Mouse (Mus musculus): ENCODE results near the gene Cenph. TPM values are rescaled to one million over a fixed set of nuclear protein-coding genes. Genes with fewer than 3 reads are reported as not detected.

Cenph gene
- polyA plus RNA-seq, 1 experiment, result 4.0 TPM

GRCm38 (mm10) chr13:100787316-100788010 lies 11.8 kb upstream of the Cenph start:
- TF ChIP-seq GATA1 (IDR thresholded peaks at IDR 0.05; ENCODE audit: low read length), result no peak
- TF ChIP-seq TAL1 (IDR thresholded peaks at IDR 0.05; ENCODE audit: low read length), result no peak
- Histone ChIP-seq H3K4me3 (replicated peaks) (no peak overlapping the region), H3K36me3 (ENCODE audit: control insufficient read depth) (peaks cover 35% of the 10 kb centered on the region), H3K9me3 (ENCODE audit: control insufficient read depth, low read length) (no peaks in the 10 kb centered on the region), H3K27me3 (ENCODE audit: control insufficient read depth) (no peaks in the 10 kb centered on the region), H3K4me1 (ENCODE audit: control insufficient read depth) (peaks cover 49% of the 10 kb centered on the region)

- H3K9me3 ChIP-seq (ENCODE audit: control insufficient read depth, low read length), result no peaks in the 10 kb centered on the region
- no peak for TF ChIP-seq GATA1 (IDR thresholded peaks at IDR 0.05; ENCODE audit: low read length)
- no peak for TF ChIP-seq TAL1 (IDR thresholded peaks at IDR 0.05; ENCODE audit: low read length)
- H3K4me1 ChIP-seq (ENCODE audit: control insufficient read depth), result peaks cover 57% of the 10 kb centered on the region
- H3K36me3 ChIP-seq (ENCODE audit: control insufficient read depth), result peaks cover 45% of the 10 kb centered on the region
- no peaks in the 10 kb centered on the region for H3K27me3 ChIP-seq (ENCODE audit: control insufficient read depth)
- H3K4me3 ChIP-seq (replicated peaks), result peak within 1 kb of the TSS; percentile 100
These were observed 10.7 kb upstream of the Cenph start, which contains the start of gene Ccnb1 for GRCm38 (mm10) chr13:100786414-100786867. Gene Ccnb1 (minus strand): TSS chr13:100786570.

GRCm38 (mm10) chr13:100785806-100786413 lies 10.2 kb upstream of the Cenph start:
- H3K9me3 ChIP-seq (ENCODE audit: control insufficient read depth, low read length), result no peaks in the 10 kb centered on the region
- TF ChIP-seq TAL1 (IDR thresholded peaks at IDR 0.05; ENCODE audit: low read length), result no peak
- TF ChIP-seq GATA1 (IDR thresholded peaks at IDR 0.05; ENCODE audit: low read length), result no peak
- H3K27me3 ChIP-seq (ENCODE audit: control insufficient read depth), result no peaks in the 10 kb centered on the region
- peaks cover 51% of the 10 kb centered on the region for H3K36me3 ChIP-seq (ENCODE audit: control insufficient read depth)
- H3K4me1 ChIP-seq (ENCODE audit: control insufficient read depth), result peaks cover 60% of the 10 kb centered on the region
- H3K4me3 ChIP-seq (replicated peaks), result peak overlapping the region; percentile 100

- Histone ChIP-seq H3K36me3 (ENCODE audit: control insufficient read depth) (peaks cover 82% of the 10 kb centered on the region), H3K9me3 (ENCODE audit: control insufficient read depth, low read length) (no peaks in the 10 kb centered on the region), H3K27me3 (ENCODE audit: control insufficient read depth) (no peaks in the 10 kb centered on the region), H3K4me3 (replicated peaks) (peak overlapping the region; percentile 5), H3K4me1 (ENCODE audit: control insufficient read depth) (peaks cover 87% of the 10 kb centered on the region)
- TF ChIP-seq GATA1 (IDR thresholded peaks at IDR 0.05; ENCODE audit: low read length) (peak; percentile 13; the same call in 1 of the 2 replicates), TAL1 (IDR thresholded peaks at IDR 0.05; ENCODE audit: low read length) (peak; percentile 41; the same call in 2 of the 3 replicates)
These were observed 1.8 kb upstream of the Cenph start for GRCm38 (mm10) chr13:100777491-100777890.

GRCm38 (mm10) chr13:100776710-100777109 lies 1.0 kb upstream of the Cenph start:
- H3K4me1 ChIP-seq (ENCODE audit: control insufficient read depth), result peaks cover 88% of the 10 kb centered on the region
- H3K27me3 ChIP-seq (ENCODE audit: control insufficient read depth), result no peaks in the 10 kb centered on the region
- H3K4me3 ChIP-seq (replicated peaks), result peak overlapping the region; percentile 95
- TF ChIP-seq TAL1 (IDR thresholded peaks at IDR 0.05; ENCODE audit: low read length), result no peak
- no peak for TF ChIP-seq GATA1 (IDR thresholded peaks at IDR 0.05; ENCODE audit: low read length)
- H3K9me3 ChIP-seq (ENCODE audit: control insufficient read depth, low read length), result no peaks in the 10 kb centered on the region
- peaks cover 82% of the 10 kb centered on the region for H3K36me3 ChIP-seq (ENCODE audit: control insufficient read depth)

- H3K27me3 ChIP-seq (ENCODE audit: control insufficient read depth), result no peaks in the 10 kb centered on the region
- H3K4me1 ChIP-seq (ENCODE audit: control insufficient read depth), result peaks cover 85% of the 10 kb centered on the region
- H3K4me3 ChIP-seq (replicated peaks), result peak overlapping the region; percentile 95
- TF ChIP-seq GATA1 (IDR thresholded peaks at IDR 0.05; ENCODE audit: low read length) (no peak), TAL1 (IDR thresholded peaks at IDR 0.05; ENCODE audit: low read length) (no peak)
- no peaks in the 10 kb centered on the region for H3K9me3 ChIP-seq (ENCODE audit: control insufficient read depth, low read length)
- H3K36me3 ChIP-seq (ENCODE audit: control insufficient read depth), result peaks cover 82% of the 10 kb centered on the region
These were observed 339 bp upstream of the Cenph start for GRCm38 (mm10) chr13:100776056-100776419.

GRCm38 (mm10) chr13:100774704-100775103 lies 995 bp downstream of the Cenph start:
- TF ChIP-seq GATA1 (IDR thresholded peaks at IDR 0.05; ENCODE audit: low read length) (no peak), TAL1 (IDR thresholded peaks at IDR 0.05; ENCODE audit: low read length) (no peak)
- peaks cover 75% of the 10 kb centered on the region for H3K4me1 ChIP-seq (ENCODE audit: control insufficient read depth)

GRCm38 (mm10) chr13:100755329-100755728 lies 20.4 kb downstream of the Cenph start:
- TF ChIP-seq GATA1 (IDR thresholded peaks at IDR 0.05; ENCODE audit: low read length), result no peak
- TF ChIP-seq TAL1 (IDR thresholded peaks at IDR 0.05; ENCODE audit: low read length), result no peak
- H3K4me3 ChIP-seq (replicated peaks), result no peak overlapping the region
- peaks cover 38% of the 10 kb centered on the region for H3K4me1 ChIP-seq (ENCODE audit: control insufficient read depth)
- peaks cover 8% of the 10 kb centered on the region for H3K9me3 ChIP-seq (ENCODE audit: control insufficient read depth, low read length)
- peaks cover 28% of the 10 kb centered on the region for H3K36me3 ChIP-seq (ENCODE audit: control insufficient read depth)
- H3K27me3 ChIP-seq (ENCODE audit: control insufficient read depth), result no peaks in the 10 kb centered on the region

More at GRCm38 (mm10) chr13:100774704-100775103, 995 bp downstream of the Cenph start:
- H3K27me3 ChIP-seq (ENCODE audit: control insufficient read depth), result no peaks in the 10 kb centered on the region
- H3K36me3 ChIP-seq (ENCODE audit: control insufficient read depth), result peaks cover 82% of the 10 kb centered on the region
- H3K4me3 ChIP-seq (replicated peaks), result peak overlapping the region; percentile 95
- no peaks in the 10 kb centered on the region for H3K9me3 ChIP-seq (ENCODE audit: control insufficient read depth, low read length)

GRCm38 (mm10) chr13:100754186-100754585 lies 21.5 kb downstream of the Cenph start:
- peaks cover 47% of the 10 kb centered on the region for H3K4me1 ChIP-seq (ENCODE audit: control insufficient read depth)
- no peaks in the 10 kb centered on the region for H3K9me3 ChIP-seq (ENCODE audit: control insufficient read depth, low read length)
- no peak overlapping the region for H3K4me3 ChIP-seq (replicated peaks)
- no peaks in the 10 kb centered on the region for H3K27me3 ChIP-seq (ENCODE audit: control insufficient read depth)
- peaks cover 16% of the 10 kb centered on the region for H3K36me3 ChIP-seq (ENCODE audit: control insufficient read depth)
- TF ChIP-seq GATA1 (IDR thresholded peaks at IDR 0.05; ENCODE audit: low read length), result no peak
- no peak for TF ChIP-seq TAL1 (IDR thresholded peaks at IDR 0.05; ENCODE audit: low read length)
